Mouse (Mus musculus) limb, embryonic 12.5 days (tissue): Measurements from ENCODE around the gene Ssbp2. TPM values are rescaled to one million over a fixed set of nuclear protein-coding genes. Genes with fewer than 3 reads are reported as not detected.

Experiments
- ATAC-seq: fragments of 200-750 bp; cut with Nextera tagmentation; 2 replicates; pipeline ENCODE4 v1.8.0; 2017; ENCODE audit warnings: low read depth, moderate TSS enrichment; ENCODE audit not compliant: insufficient number of reproducible peaks, insufficient read depth, low FRiP score, low TSS enrichment
- H3K27ac ChIP-seq: fragments of 300-500 bp; sonication (generic); 2 replicates; pipeline ENCODE4 v1.5.1; 2016; ENCODE audit warnings: mild to moderate bottlenecking, moderate library complexity
- H3K27me3 ChIP-seq: fragments of 300-500 bp; sonication (generic); 2 replicates; pipeline ENCODE4 v1.6.1; 2016; ENCODE audit warnings: mild to moderate bottlenecking, moderate library complexity
- H3K36me3 ChIP-seq: fragments of 300-500 bp; sonication (generic); 2 replicates; pipeline ENCODE4 v1.6.1; 2016; ENCODE audit warnings: mild to moderate bottlenecking, moderate library complexity
- H3K4me1 ChIP-seq: fragments of 300-500 bp; sonication (generic); replicated peaks from 2 replicates; pipeline ENCODE4 v1.6.1; 2016
- H3K4me2 ChIP-seq: fragments of 300-500 bp; sonication (generic); 2 replicates; pipeline ENCODE4 v1.6.1; 2016; ENCODE audit warnings: mild to moderate bottlenecking, moderate library complexity
- H3K4me3 ChIP-seq: fragments of 300-500 bp; sonication (generic); replicated peaks from 2 replicates; pipeline ENCODE4 v1.5.1; 2016; ENCODE audit warnings: mild to moderate bottlenecking
- H3K9ac ChIP-seq: fragments of 300-500 bp; sonication (generic); replicated peaks from 2 replicates; pipeline ENCODE4 v1.6.1; 2016; ENCODE audit warnings: mild to moderate bottlenecking, moderate library complexity
- H3K9me3 ChIP-seq: fragments of 300-500 bp; sonication (generic); 2 replicates; pipeline ENCODE4 v1.6.1; 2016; ENCODE audit warnings: mild to moderate bottlenecking, moderate library complexity
- WGBS: fragments of 180-500 bp; shearing (Covaris S2); methylation state at CpG from one replicate; pipeline ENCODE4 v1.1.7; 2016; 5-methylcytosine and 5-hydroxymethylcytosine counted together
- polyA plus RNA-seq: library from polyadenylated mRNA; unstranded; fragments of >200 nt; fragmentation: Nextera tagmentation; extraction: Ambion mirVana; gene quantifications from 2 replicates; pipeline ENCODE4 v1.2.1, GENCODE M21; 2016

The Ssbp2 gene
- polyA plus RNA-seq, 1 experiment from 2014 or later, result 235 TPM

GRCm38 (mm10) chr13:91635957-91636356 lies 175.9 kb downstream of the Ssbp2 start:
- H3K27me3 ChIP-seq, result no peaks in the 10 kb centered on the region
- H3K27ac ChIP-seq, result peak overlapping the region; percentile 35; the same call in 1 of the 2 replicates
- H3K4me3 ChIP-seq, result no peak overlapping the region
- ATAC-seq, result no peak
- 77% methylated on average over 2 of the region's 2 CpGs for WGBS
- H3K9ac ChIP-seq, result no peak overlapping the region
- peaks cover 24% of the 10 kb centered on the region for H3K4me1 ChIP-seq
- H3K9me3 ChIP-seq, result no peaks in the 10 kb centered on the region
- H3K4me2 ChIP-seq, result no peak overlapping the region
- H3K36me3 ChIP-seq, result no peaks in the 10 kb centered on the region

- Histone ChIP-seq H3K4me1 (peaks cover 19% of the 10 kb centered on the region), H3K9ac (no peak overlapping the region), H3K27ac (no peak overlapping the region), H3K36me3 (no peaks in the 10 kb centered on the region), H3K27me3 (no peaks in the 10 kb centered on the region), H3K4me2 (no peak overlapping the region), H3K9me3 (no peaks in the 10 kb centered on the region), H3K4me3 (no peak overlapping the region)
- 18% methylated on average over 5 of the region's 5 CpGs for WGBS
- ATAC-seq, result no peak
Measured at GRCm38 (mm10) chr13:91636814-91637213, 176.7 kb downstream of the Ssbp2 start.

DNA sequence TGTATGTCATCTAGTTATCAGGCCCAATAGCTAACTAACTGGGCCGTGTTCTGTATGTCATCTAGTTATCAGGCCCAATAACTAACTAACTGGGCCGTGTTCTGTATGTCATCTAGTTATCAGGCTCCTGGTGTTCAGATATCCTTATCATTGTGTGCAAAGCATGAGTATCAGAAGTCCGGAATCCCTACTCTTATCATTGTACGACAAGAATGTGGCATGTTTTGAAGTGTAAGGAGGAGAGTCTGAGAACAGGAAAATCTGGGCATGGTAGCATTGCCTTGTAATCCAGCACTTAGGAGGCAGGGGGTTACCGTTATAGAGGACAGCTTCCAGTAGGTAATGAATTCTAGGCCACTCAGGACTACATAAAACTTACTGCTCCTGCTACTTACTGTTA lies 178.8 kb downstream of the Ssbp2 start:
- H3K4me3 ChIP-seq, result no peak overlapping the region
- H3K27ac ChIP-seq, result no peak overlapping the region
- ATAC-seq, result no peak
- no peaks in the 10 kb centered on the region for H3K27me3 ChIP-seq
- H3K9me3 ChIP-seq, result no peaks in the 10 kb centered on the region
- no peak overlapping the region for H3K4me2 ChIP-seq
- H3K9ac ChIP-seq, result no peak overlapping the region
- H3K36me3 ChIP-seq, result peaks cover 5% of the 10 kb centered on the region; the same call in 1 of the 2 replicates
- H3K4me1 ChIP-seq, result peaks cover 18% of the 10 kb centered on the region
- 72% methylated on average over 5 of the region's 5 CpGs for WGBS

DNA sequence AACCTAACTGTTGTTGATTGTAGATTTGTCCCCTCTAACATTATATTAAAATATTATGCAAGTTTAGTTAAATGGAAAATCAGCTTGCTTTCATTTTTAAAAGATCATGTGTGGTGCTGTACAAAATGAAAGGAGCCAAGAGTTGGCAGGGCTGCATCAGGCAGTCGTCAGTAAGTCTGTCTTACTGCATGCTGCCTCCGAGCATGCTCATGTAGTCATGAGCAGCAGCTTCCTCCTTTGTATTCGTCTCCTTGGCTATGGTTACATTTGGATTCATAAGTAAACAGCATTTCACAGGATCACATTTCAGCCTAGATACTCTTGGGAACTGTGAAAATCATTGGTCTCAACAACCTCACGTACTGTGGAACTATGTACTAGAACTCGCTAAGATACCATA lies 180.1 kb downstream of the Ssbp2 start:
- H3K27ac ChIP-seq, result 0 out of 2 replicates have a peak overlapping the region, but pooled peaks have one; percentile 50
- WGBS, result 62% methylated on average over 5 of the region's 5 CpGs
- peaks cover 14% of the 10 kb centered on the region for H3K4me1 ChIP-seq
- no peaks in the 10 kb centered on the region for H3K27me3 ChIP-seq
- no peaks in the 10 kb centered on the region for H3K9me3 ChIP-seq
- ATAC-seq, result no peak
- no peak overlapping the region for H3K9ac ChIP-seq
- no peak overlapping the region for H3K4me3 ChIP-seq
- H3K36me3 ChIP-seq, result peaks cover 7% of the 10 kb centered on the region; the same call in 1 of the 2 replicates
- H3K4me2 ChIP-seq, result no peak overlapping the region

GRCm38 (mm10) chr13:91648240-91648639 lies 188.2 kb downstream of the Ssbp2 start:
- H3K4me1 ChIP-seq, result peaks cover 4% of the 10 kb centered on the region; the same call in 1 of the 2 replicates
- 47% methylated on average over 6 of the region's 6 CpGs for WGBS

DNA sequence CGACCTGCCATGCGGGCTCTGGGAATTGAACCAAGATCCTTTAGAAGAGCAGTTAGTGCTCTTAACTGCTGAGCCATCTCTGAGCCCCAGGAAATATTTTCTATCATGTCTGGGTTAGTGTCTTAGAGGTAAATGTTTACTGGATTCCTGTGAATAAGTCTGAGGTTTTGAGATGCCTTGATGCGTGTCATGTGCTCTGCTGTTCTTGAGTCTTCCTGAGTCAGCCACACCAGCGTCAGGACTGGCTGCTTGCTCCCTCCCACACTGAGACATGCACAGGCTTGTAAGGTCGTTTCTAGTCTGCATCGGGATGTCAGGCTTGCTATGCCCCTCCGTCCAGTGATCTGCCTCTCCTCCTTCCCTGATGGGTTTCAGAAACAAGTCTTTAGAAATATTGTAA lies 189.8 kb downstream of the Ssbp2 start:
- H3K9me3 ChIP-seq, result no peaks in the 10 kb centered on the region
- H3K27me3 ChIP-seq, result no peaks in the 10 kb centered on the region
- WGBS, result 71% methylated on average over 7 of the region's 7 CpGs
- H3K4me3 ChIP-seq, result no peak overlapping the region
- ATAC-seq, result no peak
- H3K27ac ChIP-seq, result no peak overlapping the region
- H3K4me2 ChIP-seq, result no peak overlapping the region
- H3K9ac ChIP-seq, result no peak overlapping the region
- no peaks in the 10 kb centered on the region for H3K4me1 ChIP-seq
- H3K36me3 ChIP-seq, result peaks cover 21% of the 10 kb centered on the region

More at GRCm38 (mm10) chr13:91648240-91648639, 188.2 kb downstream of the Ssbp2 start:
- peaks cover 20% of the 10 kb centered on the region for H3K36me3 ChIP-seq
- no peak for ATAC-seq
- H3K9ac ChIP-seq, result no peak overlapping the region
- no peaks in the 10 kb centered on the region for H3K9me3 ChIP-seq
- no peak overlapping the region for H3K4me2 ChIP-seq
- no peaks in the 10 kb centered on the region for H3K27me3 ChIP-seq
- no peak overlapping the region for H3K27ac ChIP-seq
- no peak overlapping the region for H3K4me3 ChIP-seq

- WGBS, result 83% methylated on average over 5 of the region's 5 CpGs
- Histone ChIP-seq H3K4me1 (peaks cover 3% of the 10 kb centered on the region; the same call in 1 of the 2 replicates), H3K9ac (no peak overlapping the region), H3K36me3 (peaks cover 3% of the 10 kb centered on the region; the same call in 1 of the 2 replicates), H3K27me3 (no peaks in the 10 kb centered on the region), H3K4me3 (no peak overlapping the region), H3K4me2 (no peak overlapping the region), H3K27ac (no peak overlapping the region), H3K9me3 (no peaks in the 10 kb centered on the region)
- no peak for ATAC-seq
Measured at GRCm38 (mm10) chr13:91661068-91661795, 201.1 kb downstream of the Ssbp2 start.

GRCm38 (mm10) chr13:91662751-91663150 lies 202.7 kb downstream of the Ssbp2 start:
- Histone ChIP-seq H3K27me3 (no peaks in the 10 kb centered on the region), H3K4me1 (peaks cover 3% of the 10 kb centered on the region; the same call in 1 of the 2 replicates), H3K9ac (no peak overlapping the region), H3K9me3 (no peaks in the 10 kb centered on the region), H3K4me2 (no peak overlapping the region), H3K36me3 (peaks cover 3% of the 10 kb centered on the region; the same call in 1 of the 2 replicates), H3K27ac (no peak overlapping the region), H3K4me3 (no peak overlapping the region)
- 44% methylated on average over 2 of the region's 2 CpGs for WGBS
- ATAC-seq, result no peak

- no peak for ATAC-seq
- Histone ChIP-seq H3K4me2 (no peak overlapping the region), H3K9ac (no peak overlapping the region), H3K27ac (no peak overlapping the region), H3K4me1 (no peaks in the 10 kb centered on the region), H3K9me3 (no peaks in the 10 kb centered on the region), H3K27me3 (no peaks in the 10 kb centered on the region), H3K36me3 (peaks cover 51% of the 10 kb centered on the region), H3K4me3 (no peak overlapping the region)
- WGBS, result 77% methylated on average over 3 of the region's 3 CpGs
Measured at GRCm38 (mm10) chr13:91673241-91673640, 213.2 kb downstream of the Ssbp2 start.

- H3K4me2 ChIP-seq, result no peak overlapping the region
- no peaks in the 10 kb centered on the region for H3K4me1 ChIP-seq
- ATAC-seq, result no peak
- H3K36me3 ChIP-seq, result peaks cover 61% of the 10 kb centered on the region
- H3K27ac ChIP-seq, result no peak overlapping the region
- no peak overlapping the region for H3K9ac ChIP-seq
- no peaks in the 10 kb centered on the region for H3K27me3 ChIP-seq
- WGBS, result 92% methylated on average over 8 of the region's 8 CpGs
- H3K4me3 ChIP-seq, result no peak overlapping the region
- no peaks in the 10 kb centered on the region for H3K9me3 ChIP-seq
Measured at GRCm38 (mm10) chr13:91680764-91681437, 220.8 kb downstream of the Ssbp2 start.

DNA sequence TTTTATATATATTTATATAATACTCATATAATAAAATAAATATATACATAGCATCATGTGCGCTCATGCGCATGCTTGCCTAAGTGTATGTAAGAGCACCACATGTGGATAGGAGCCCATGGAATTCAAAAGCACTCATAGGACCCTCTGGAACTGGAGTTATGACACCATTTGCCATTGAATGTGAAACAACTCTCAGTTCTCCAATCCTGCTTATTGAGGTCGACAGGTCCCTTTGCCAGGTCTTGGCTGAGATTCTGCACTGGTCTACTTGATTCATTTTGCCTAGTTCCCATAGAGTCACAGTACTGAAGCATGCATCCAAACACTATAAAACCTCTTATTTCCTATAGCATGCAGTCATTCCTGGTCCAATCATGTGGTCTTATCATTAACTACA lies 221.4 kb downstream of the Ssbp2 start:
- no peaks in the 10 kb centered on the region for H3K27me3 ChIP-seq
- H3K9me3 ChIP-seq, result peaks cover under 1% of the 10 kb centered on the region; the same call in 1 of the 2 replicates
- no peak overlapping the region for H3K9ac ChIP-seq
- no peak overlapping the region for H3K4me3 ChIP-seq
- 95% methylated on average over 3 of the region's 3 CpGs for WGBS
- no peak overlapping the region for H3K4me2 ChIP-seq
- peaks cover 62% of the 10 kb centered on the region for H3K36me3 ChIP-seq
- no peak for ATAC-seq
- no peaks in the 10 kb centered on the region for H3K4me1 ChIP-seq
- no peak overlapping the region for H3K27ac ChIP-seq
